Mouse (Mus musculus) lung, embryonic 14.5 days (tissue): Measurements from ENCODE around the gene Rap1b. TPM values are rescaled to one million over a fixed set of nuclear protein-coding genes. Genes with fewer than 3 reads are reported as not detected.
A peak's percentile ranks its signal among the peaks of the same experiment; 100 is the strongest.

Experiments
- ATAC-seq: fragments of 200-750 bp; cut with Nextera tagmentation; 2 replicates; pipeline ENCODE4 v1.8.0; 2017; ENCODE audit warnings: mild to moderate bottlenecking, moderate TSS enrichment, moderate library complexity; ENCODE audit not compliant: insufficient read depth
- DNase-seq: peaks from one replicate; pipeline ENCODE4 v3.0.0-alpha.2; 2015
- H3K27ac ChIP-seq: fragments of 300-500 bp; sonication (generic); 2 replicates; pipeline ENCODE4 v1.5.1; 2014; ENCODE audit warnings: low read depth, mild to moderate bottlenecking, moderate library complexity
- H3K27me3 ChIP-seq: fragments of 300-500 bp; sonication (generic); 2 replicates; pipeline ENCODE4 v1.6.1; 2014; ENCODE audit warnings: low read length, control low read depth; ENCODE audit not compliant: insufficient read depth
- H3K36me3 ChIP-seq: fragments of 300-500 bp; sonication (generic); 2 replicates; pipeline ENCODE4 v1.6.1; 2014; ENCODE audit warnings: control low read depth; ENCODE audit not compliant: insufficient read depth
- H3K4me1 ChIP-seq: fragments of 300-500 bp; sonication (generic); 2 replicates; pipeline ENCODE4 v1.6.1; 2014; ENCODE audit warnings: antibody characterized with exemption, control low read depth; ENCODE audit not compliant: insufficient read depth
- H3K4me2 ChIP-seq: fragments of 300-500 bp; sonication (generic); 2 replicates; pipeline ENCODE4 v1.6.1; 2014; ENCODE audit warnings: mild to moderate bottlenecking
- H3K4me3 ChIP-seq: fragments of 300-500 bp; sonication (generic); 2 replicates; pipeline ENCODE4 v1.5.1; 2014; ENCODE audit warnings: low read depth, low read length
- H3K9ac ChIP-seq: fragments of 300-500 bp; sonication (generic); 2 replicates; pipeline ENCODE4 v1.6.1; 2014
- H3K9me3 ChIP-seq: fragments of 300-500 bp; sonication (generic); 2 replicates; pipeline ENCODE4 v1.6.1; 2016; ENCODE audit warnings: low read depth, low read length, control low read depth
- CTCF ChIP-seq: IDR thresholded peaks from 2 replicates; pipeline ENCODE4 v1.5.1; 2016; ENCODE audit warnings: antibody characterized with exemption, low read depth
- WGBS: fragments of 180-500 bp; shearing (Covaris S2); extraction: QIAGEN DNeasy Blood & Tissue Kit; methylation state at CpG from one replicate; pipeline ENCODE4 v1.1.7; 2014; 5-methylcytosine and 5-hydroxymethylcytosine counted together
- polyA plus RNA-seq: library from polyadenylated mRNA; unstranded; fragments of >200 nt; fragmentation: Nextera tagmentation; extraction: Ambion mirVana; gene quantifications from 2 replicates; pipeline ENCODE4 v1.2.1, GENCODE M21; 2014

The Rap1b gene
- polyA plus RNA-seq, 1 experiment from 2014 or later = 214 TPM

DNA sequence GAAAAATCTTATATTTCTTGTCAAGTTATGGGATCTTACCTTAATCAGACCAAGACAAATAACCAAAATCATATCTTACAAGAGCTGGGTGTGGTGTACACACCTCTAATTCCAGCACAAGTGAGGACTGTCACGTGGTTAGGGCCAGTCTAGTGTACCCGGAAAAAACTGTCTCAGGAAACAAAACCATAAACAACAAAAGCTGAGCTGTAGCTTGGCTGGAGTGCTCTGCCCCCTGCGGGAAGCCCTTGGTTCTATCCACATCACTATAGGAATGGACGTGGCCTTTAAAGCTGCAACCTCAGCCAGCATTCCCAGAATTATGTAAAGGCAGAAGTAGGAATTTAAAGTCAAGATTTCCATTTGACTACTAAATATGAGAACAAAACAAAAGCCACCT, 21.7 kb downstream of the Rap1b start:
- ATAC-seq = no peak
- Histone ChIP-seq H3K36me3 (peaks cover 51% of the 10 kb centered on the region), H3K4me2 (no peak overlapping the region), H3K27ac (no peak overlapping the region), H3K4me3 (no peak overlapping the region), H3K27me3 (no peaks in the 10 kb centered on the region), H3K9ac (no peak overlapping the region), H3K4me1 (no peaks in the 10 kb centered on the region), H3K9me3 (no peaks in the 10 kb centered on the region)
- TF ChIP-seq CTCF = no peak
- WGBS = 66% methylated on average over 4 of the region's 4 CpGs
- DNase-seq = peak; percentile 13

DNA sequence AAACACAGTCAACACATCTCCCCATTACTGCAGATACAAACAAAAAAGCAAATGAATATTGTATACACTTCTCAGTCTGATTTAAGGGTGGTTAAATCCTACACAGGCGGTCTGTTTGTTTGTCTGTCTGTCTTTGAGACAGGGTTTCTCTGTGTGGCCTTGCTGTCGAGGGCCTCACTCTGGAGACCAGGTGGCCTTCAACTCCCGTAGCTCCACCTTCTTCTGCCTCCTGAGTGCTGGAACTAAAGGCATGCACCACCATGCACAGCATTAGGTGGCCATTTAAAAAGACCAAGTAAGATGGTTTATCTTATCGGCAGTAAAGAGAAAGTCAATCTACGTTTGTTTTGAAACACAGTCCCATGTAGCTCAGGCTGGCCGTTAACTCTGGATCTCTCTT, 22.5 kb downstream of the Rap1b start:
- DNase-seq (no peak), ATAC-seq (no peak)
- H3K4me2 ChIP-seq = no peak overlapping the region
- no peak overlapping the region for H3K4me3 ChIP-seq
- no peaks in the 10 kb centered on the region for H3K9me3 ChIP-seq
- H3K9ac ChIP-seq = no peak overlapping the region
- TF ChIP-seq CTCF = no peak
- H3K27ac ChIP-seq = no peak overlapping the region
- H3K27me3 ChIP-seq = no peaks in the 10 kb centered on the region
- peaks cover 59% of the 10 kb centered on the region for H3K36me3 ChIP-seq
- H3K4me1 ChIP-seq = no peaks in the 10 kb centered on the region
- 71% methylated on average over 6 of the region's 6 CpGs for WGBS

DNA sequence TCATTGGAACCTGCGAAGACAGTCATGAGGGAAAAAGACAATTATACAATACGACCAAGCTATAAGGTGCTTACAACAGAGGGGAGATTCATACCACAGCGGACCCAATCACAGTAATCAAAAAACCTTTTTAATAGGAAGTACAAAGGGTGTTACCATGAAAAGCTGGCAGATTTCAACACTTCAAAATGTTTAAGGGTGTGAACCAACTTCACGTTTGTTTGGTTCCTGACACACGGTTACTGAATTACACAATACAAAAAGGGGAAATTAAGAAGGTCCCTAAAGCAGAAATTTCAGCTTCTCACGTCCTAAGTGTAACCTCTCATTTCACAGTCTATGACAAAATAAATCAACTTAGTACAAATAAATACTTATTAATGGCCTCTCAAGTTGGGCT, 27.2 kb downstream of the Rap1b start:
- Histone ChIP-seq H3K27ac (no peak overlapping the region), H3K4me2 (no peak overlapping the region), H3K9ac (no peak overlapping the region), H3K36me3 (peaks cover 90% of the 10 kb centered on the region), H3K9me3 (no peaks in the 10 kb centered on the region), H3K27me3 (no peaks in the 10 kb centered on the region), H3K4me1 (no peaks in the 10 kb centered on the region), H3K4me3 (no peak overlapping the region)
- no peak for TF ChIP-seq CTCF
- ATAC-seq (no peak), DNase-seq (no peak)
- WGBS = 86% methylated on average over 6 of the region's 6 CpGs

DNA sequence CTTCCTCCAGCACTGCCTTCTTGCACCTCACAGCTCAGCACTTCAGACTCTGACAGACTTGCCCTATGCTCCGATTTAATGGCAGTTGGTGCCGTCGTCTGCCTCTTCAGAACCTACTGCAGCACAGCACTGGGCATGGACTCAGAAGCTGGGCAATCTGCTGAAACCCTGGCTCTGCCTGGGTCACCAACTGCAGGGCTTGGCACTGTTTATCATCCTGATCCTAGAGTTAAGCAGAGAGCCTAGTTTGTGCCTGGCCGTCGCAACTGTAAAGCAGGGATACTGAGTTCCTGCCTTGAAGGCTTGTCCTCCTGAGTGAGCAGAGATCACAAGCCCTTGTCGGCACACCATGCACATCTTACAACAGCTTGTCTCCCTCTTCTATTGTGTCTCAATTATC, 29.1 kb downstream of the Rap1b start:
- WGBS = 90% methylated on average over 6 of the region's 6 CpGs
- peaks cover 91% of the 10 kb centered on the region for H3K36me3 ChIP-seq
- no peak for TF ChIP-seq CTCF

DNA sequence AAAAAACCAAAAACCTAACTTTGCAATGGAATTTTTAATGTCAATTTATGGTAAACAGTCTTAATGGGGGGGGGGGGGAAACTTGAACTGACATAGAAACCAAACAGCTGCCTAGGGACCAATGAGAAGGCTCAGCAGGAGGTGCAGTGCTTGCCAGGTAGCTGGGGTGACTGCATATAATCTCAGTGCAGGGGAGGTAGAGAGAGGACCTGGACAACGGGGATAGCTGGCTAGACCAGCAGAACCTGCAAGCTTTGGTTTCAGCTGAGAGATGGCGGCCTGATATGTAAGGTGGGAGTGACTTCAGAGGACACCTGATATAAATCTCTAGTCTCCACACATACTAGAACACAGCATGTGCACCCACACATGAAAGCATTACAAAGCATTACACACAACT, 33.3 kb downstream of the Rap1b start:
- TF ChIP-seq CTCF = no peak
- Histone ChIP-seq H3K27ac (no peak overlapping the region), H3K9me3 (no peaks in the 10 kb centered on the region), H3K4me3 (no peak overlapping the region), H3K9ac (no peak overlapping the region), H3K36me3 (peaks cover 57% of the 10 kb centered on the region), H3K27me3 (no peaks in the 10 kb centered on the region), H3K4me1 (no peaks in the 10 kb centered on the region), H3K4me2 (no peak overlapping the region)
- WGBS = 87% methylated on average over 2 of the region's 2 CpGs
- DNase-seq (no peak), ATAC-seq (no peak)

More for the DNA sequence above, 29.1 kb downstream of the Rap1b start:
- Histone ChIP-seq H3K9me3 (no peaks in the 10 kb centered on the region), H3K4me2 (no peak overlapping the region), H3K27me3 (no peaks in the 10 kb centered on the region), H3K4me3 (no peak overlapping the region), H3K4me1 (no peaks in the 10 kb centered on the region), H3K9ac (no peak overlapping the region), H3K27ac (no peak overlapping the region)
- DNase-seq = no peak
- no peak for ATAC-seq

DNA sequence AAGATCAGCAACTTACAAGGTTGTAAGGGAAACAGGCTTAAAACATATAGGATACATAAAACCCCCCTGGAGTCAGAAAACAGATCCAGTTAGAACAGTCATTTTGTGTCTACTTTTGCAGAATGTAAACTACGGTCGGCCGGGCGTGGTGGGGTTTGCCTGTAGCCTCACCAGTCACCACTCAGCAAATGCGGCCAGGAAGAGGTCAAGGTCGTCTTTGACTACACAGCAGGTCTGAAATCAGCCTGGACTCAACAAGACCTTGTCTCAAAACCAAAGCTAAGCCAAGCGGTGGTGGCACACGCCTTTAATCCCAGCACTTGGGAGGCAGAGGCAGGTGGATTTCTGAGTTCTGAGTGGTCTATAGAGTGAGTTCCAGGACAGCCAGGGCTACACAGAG, 34.3 kb downstream of the Rap1b start:
- ATAC-seq (no peak), DNase-seq (no peak)
- H3K9ac ChIP-seq = no peak overlapping the region
- no peaks in the 10 kb centered on the region for H3K4me1 ChIP-seq
- H3K27me3 ChIP-seq = no peaks in the 10 kb centered on the region
- H3K36me3 ChIP-seq = peaks cover 48% of the 10 kb centered on the region
- H3K9me3 ChIP-seq = no peaks in the 10 kb centered on the region
- no peak overlapping the region for H3K4me2 ChIP-seq
- 93% methylated on average over 8 of the region's 8 CpGs for WGBS
- H3K4me3 ChIP-seq = no peak overlapping the region
- H3K27ac ChIP-seq = no peak overlapping the region
- TF ChIP-seq CTCF = no peak

DNA sequence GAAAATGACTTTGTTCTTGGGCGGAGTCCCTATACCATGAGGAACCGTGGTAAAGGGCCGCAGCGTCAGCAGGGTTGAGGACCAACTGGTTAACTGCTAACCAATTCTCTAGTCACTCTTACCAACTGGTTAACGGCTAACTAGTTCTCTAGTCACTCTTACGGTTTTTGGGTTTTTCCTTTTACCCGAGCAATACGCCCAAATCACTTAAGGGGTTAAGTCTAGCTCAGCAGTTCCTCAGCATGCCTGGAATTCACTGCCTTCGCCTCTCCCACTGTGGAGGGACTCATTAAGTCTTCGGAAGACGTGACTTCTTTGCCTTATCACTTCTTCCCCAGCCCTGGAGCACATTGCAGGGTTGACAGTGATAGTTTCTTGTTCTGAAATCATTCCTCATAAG, 35.3 kb downstream of the Rap1b start:
- H3K27ac ChIP-seq = no peak overlapping the region
- no peaks in the 10 kb centered on the region for H3K9me3 ChIP-seq
- no peak overlapping the region for H3K9ac ChIP-seq
- 73% methylated on average over 11 of the region's 11 CpGs for WGBS
- H3K36me3 ChIP-seq = peaks cover 39% of the 10 kb centered on the region
- H3K4me3 ChIP-seq = no peak overlapping the region
- ATAC-seq (no peak), DNase-seq (no peak)
- no peak overlapping the region for H3K4me2 ChIP-seq
- TF ChIP-seq CTCF = no peak
- H3K27me3 ChIP-seq = no peaks in the 10 kb centered on the region
- no peaks in the 10 kb centered on the region for H3K4me1 ChIP-seq

DNA sequence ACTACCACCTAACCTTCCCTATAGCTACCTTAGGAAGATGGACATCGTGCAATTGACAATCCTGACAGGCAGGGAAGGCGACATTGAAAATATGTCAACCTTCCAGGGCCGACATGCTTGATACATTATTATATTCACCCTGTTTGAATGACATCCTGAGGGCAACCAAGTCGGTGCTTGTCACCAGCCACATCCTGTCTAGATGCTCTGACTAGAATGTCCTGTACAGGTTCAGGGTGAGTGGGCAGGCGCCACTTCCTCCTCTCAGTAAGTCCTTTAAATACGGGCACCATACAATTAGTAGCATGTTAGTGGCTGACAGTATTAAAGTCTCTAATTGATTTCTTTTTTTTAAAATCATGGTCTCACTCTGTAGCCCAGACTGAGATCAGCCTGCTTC, 37.8 kb downstream of the Rap1b start:
- Histone ChIP-seq H3K4me1 (no peaks in the 10 kb centered on the region), H3K4me3 (no peak overlapping the region), H3K9ac (no peak overlapping the region), H3K36me3 (peaks cover 19% of the 10 kb centered on the region), H3K4me2 (no peak overlapping the region), H3K27ac (no peak overlapping the region), H3K27me3 (no peaks in the 10 kb centered on the region), H3K9me3 (no peaks in the 10 kb centered on the region)
- WGBS = 78% methylated on average over 6 of the region's 6 CpGs
- ATAC-seq (no peak), DNase-seq (no peak)
- TF ChIP-seq CTCF = no peak
